Mouse (Mus musculus) hindbrain, embryonic 13.5 days (tissue): ENCODE data around the gene Lsamp. TPM values are rescaled to one million over a fixed set of nuclear protein-coding genes. Genes with fewer than 3 reads are reported as not detected.

Experiments used
- ATAC-seq: fragments of 200-750 bp; cut with Nextera tagmentation; 2 replicates; pipeline ENCODE4 v1.8.0; 2017; ENCODE audit warnings: moderate TSS enrichment; ENCODE audit not compliant: low FRiP score
- H3K27ac ChIP-seq: fragments of 300-500 bp; sonication (generic); 2 replicates; pipeline ENCODE4 v1.5.1; 2015; ENCODE audit warnings: inconsistent platforms, mild to moderate bottlenecking, moderate library complexity
- H3K27me3 ChIP-seq: fragments of 300-500 bp; sonication (generic); 2 replicates; pipeline ENCODE4 v1.6.1; 2015; ENCODE audit warnings: mild to moderate bottlenecking, inconsistent platforms
- H3K36me3 ChIP-seq: fragments of 300-500 bp; sonication (generic); 2 replicates; pipeline ENCODE4 v1.6.1; 2015; ENCODE audit warnings: mild to moderate bottlenecking, inconsistent platforms
- H3K4me1 ChIP-seq: fragments of 300-500 bp; sonication (generic); replicated peaks from 2 replicates; pipeline ENCODE4 v1.6.1; 2015; ENCODE audit warnings: inconsistent platforms
- H3K4me2 ChIP-seq: fragments of 300-500 bp; sonication (generic); 2 replicates; pipeline ENCODE4 v1.6.1; 2015; ENCODE audit warnings: inconsistent platforms, mild to moderate bottlenecking, moderate library complexity
- H3K4me3 ChIP-seq: fragments of 300-500 bp; sonication (generic); 2 replicates; pipeline ENCODE4 v1.5.1; 2015; ENCODE audit warnings: mild to moderate bottlenecking, inconsistent platforms
- H3K9ac ChIP-seq: fragments of 300-500 bp; sonication (generic); 2 replicates; pipeline ENCODE4 v1.6.1; 2015; ENCODE audit warnings: mild to moderate bottlenecking, inconsistent platforms
- H3K9me3 ChIP-seq: fragments of 300-500 bp; sonication (generic); 2 replicates; pipeline ENCODE4 v1.6.1; 2016; ENCODE audit warnings: inconsistent platforms
- WGBS: fragments of 180-500 bp; shearing (Covaris S2); methylation state at CpG from one replicate; pipeline ENCODE4 v1.1.7; 2015; 5-methylcytosine and 5-hydroxymethylcytosine counted together
- polyA plus RNA-seq: library from polyadenylated mRNA; unstranded; fragments of >200 nt; fragmentation: Nextera tagmentation; extraction: Ambion mirVana; gene quantifications from 2 replicates; pipeline ENCODE4 v1.2.1, GENCODE M21; 2015

The Lsamp gene
- polyA plus RNA-seq, 1 experiment from 2014 or later = 59.0 TPM

DNA sequence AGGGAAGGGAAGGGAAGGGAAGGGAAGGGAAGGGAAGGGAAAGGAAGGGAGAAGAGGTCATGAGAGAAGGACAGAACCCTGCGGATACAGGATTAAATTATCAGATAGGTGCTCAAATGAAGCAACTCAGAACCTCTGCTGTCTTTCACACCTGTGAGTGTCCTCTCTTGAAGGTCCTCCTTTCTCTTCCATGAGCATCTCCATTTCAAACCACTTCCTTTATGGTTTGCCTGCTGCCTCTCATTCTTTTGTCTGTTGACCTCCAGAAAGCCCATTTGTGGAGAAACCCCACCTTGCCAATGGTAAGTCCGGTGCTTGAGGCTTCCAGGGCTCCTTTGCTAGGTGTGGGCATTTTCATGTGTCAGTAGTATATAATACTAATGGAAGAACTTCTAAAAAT, 2141.9 kb downstream of the Lsamp start:
- no peak overlapping the region for H3K27ac ChIP-seq
- no peaks in the 10 kb centered on the region for H3K36me3 ChIP-seq
- H3K4me1 ChIP-seq = peaks cover 4% of the 10 kb centered on the region; the same call in 1 of the 2 replicates
- no peaks in the 10 kb centered on the region for H3K9me3 ChIP-seq
- no peak for ATAC-seq
- no peaks in the 10 kb centered on the region for H3K27me3 ChIP-seq
- WGBS = 82% methylated on average over 2 of the region's 2 CpGs
- no peak overlapping the region for H3K4me2 ChIP-seq
- H3K4me3 ChIP-seq = no peak overlapping the region
- no peak overlapping the region for H3K9ac ChIP-seq

GRCm38 (mm10) chr16:42147164-42147563, 2163.0 kb downstream of the Lsamp start:
- no peaks in the 10 kb centered on the region for H3K36me3 ChIP-seq
- H3K9ac ChIP-seq = no peak overlapping the region
- no peaks in the 10 kb centered on the region for H3K9me3 ChIP-seq
- ATAC-seq = 0 out of 2 replicates have a peak, but pooled peaks have one; percentile 28
- no peak overlapping the region for H3K4me2 ChIP-seq
- H3K4me1 ChIP-seq = peaks cover 8% of the 10 kb centered on the region; the same call in 1 of the 2 replicates
- WGBS = 38% methylated on average over 6 of the region's 6 CpGs
- no peak overlapping the region for H3K4me3 ChIP-seq
- H3K27ac ChIP-seq = no peak overlapping the region
- H3K27me3 ChIP-seq = no peaks in the 10 kb centered on the region

DNA sequence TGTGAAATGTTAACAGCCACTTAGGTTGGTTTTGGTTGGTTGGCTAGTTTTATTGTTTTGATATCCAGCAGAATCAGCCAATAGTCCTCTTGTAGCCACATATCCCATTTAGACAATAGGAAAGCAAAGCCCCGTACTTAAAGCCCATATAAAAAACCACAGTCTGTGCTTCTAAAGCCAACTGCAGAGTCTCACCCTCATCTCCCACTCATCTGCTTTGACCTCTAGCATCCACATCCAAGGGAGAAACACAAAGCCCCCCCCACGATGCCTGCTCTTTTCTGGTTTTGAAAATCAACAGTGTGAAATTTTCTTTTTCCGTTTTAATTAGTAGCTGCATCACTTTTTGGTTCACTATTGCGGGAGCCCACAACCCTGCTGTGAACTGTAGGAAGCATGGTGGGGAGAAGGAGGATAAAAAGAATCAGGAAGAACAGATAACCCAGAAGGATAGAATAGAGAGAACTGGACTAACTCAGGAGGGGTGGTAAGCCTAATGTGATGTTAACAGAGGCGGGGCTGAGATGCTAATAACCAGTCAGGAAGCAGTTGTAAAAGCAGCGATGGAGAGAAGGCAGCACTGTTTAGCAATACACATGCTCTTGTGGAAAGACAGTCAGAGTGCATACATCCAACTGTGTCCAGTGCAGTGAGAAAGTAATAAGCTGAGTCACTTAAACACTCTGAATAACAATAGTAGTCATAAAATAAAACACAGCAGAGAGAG, 2165.2 kb downstream of the Lsamp start:
- H3K27ac ChIP-seq = no peak overlapping the region
- H3K9me3 ChIP-seq = no peaks in the 10 kb centered on the region
- no peak overlapping the region for H3K4me2 ChIP-seq
- peaks cover 11% of the 10 kb centered on the region; the same call in 1 of the 2 replicates for H3K4me1 ChIP-seq
- no peak overlapping the region for H3K4me3 ChIP-seq
- no peak for ATAC-seq
- no peaks in the 10 kb centered on the region for H3K27me3 ChIP-seq
- 29% methylated on average over 6 of the region's 6 CpGs for WGBS
- no peak overlapping the region for H3K9ac ChIP-seq
- H3K36me3 ChIP-seq = no peaks in the 10 kb centered on the region

DNA sequence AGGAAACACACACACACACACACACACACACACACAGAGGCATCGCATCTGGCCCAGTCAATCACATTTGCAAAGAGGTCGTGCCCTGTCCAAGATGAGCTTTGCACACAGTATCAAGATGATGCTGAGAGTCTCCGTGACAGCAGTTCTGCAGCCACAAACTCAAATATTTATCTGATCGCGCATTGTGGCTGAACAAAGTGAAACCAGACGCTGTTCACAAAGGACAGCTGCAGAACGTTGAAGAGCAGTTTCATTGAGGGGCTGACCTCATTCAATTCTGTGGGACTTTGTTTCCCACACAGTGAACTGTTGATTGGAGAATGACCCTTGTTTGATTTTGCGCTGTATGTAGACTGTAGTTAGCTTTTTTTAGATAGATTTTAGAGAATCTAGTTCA, 2168.5 kb downstream of the Lsamp start:
- Histone ChIP-seq H3K9ac (no peak overlapping the region), H3K27me3 (no peaks in the 10 kb centered on the region), H3K4me2 (no peak overlapping the region), H3K4me1 (peaks cover 8% of the 10 kb centered on the region; the same call in 1 of the 2 replicates), H3K9me3 (no peaks in the 10 kb centered on the region), H3K36me3 (no peaks in the 10 kb centered on the region), H3K27ac (no peak overlapping the region), H3K4me3 (no peak overlapping the region)
- ATAC-seq = no peak
- 42% methylated on average over 8 of the region's 8 CpGs for WGBS

DNA sequence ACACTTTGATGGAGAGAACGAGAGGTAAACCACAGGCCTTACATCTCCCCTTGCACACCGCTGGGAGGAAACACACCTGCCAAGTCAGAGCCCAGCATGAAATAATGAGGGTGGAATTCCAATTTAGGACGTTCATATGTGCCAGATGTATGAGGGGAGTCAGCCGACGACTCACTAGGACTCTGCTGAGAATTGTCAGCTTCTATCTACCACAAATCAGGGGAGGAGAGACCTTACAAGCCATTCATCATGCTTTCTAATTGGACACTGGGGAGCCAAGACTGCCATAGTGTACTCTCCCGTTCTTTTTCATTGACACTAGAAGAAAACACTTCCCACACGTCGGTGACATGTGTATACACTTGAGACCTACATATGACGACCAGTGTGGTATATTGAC, 2173.7 kb downstream of the Lsamp start:
- Histone ChIP-seq H3K36me3 (no peaks in the 10 kb centered on the region), H3K4me3 (no peak overlapping the region), H3K9me3 (no peaks in the 10 kb centered on the region), H3K4me1 (0 out of 2 replicates have a peak, but pooled peaks cover 4% of the 10 kb centered on the region), H3K27me3 (no peaks in the 10 kb centered on the region), H3K27ac (no peak overlapping the region), H3K9ac (no peak overlapping the region), H3K4me2 (no peak overlapping the region)
- WGBS = 55% methylated on average over 9 of the region's 9 CpGs
- 0 out of 2 replicates have a peak, but pooled peaks have one; percentile 54 for ATAC-seq

- Histone ChIP-seq H3K9me3 (no peaks in the 10 kb centered on the region), H3K9ac (no peak overlapping the region), H3K4me2 (no peak overlapping the region), H3K4me3 (no peak overlapping the region), H3K27ac (no peak overlapping the region), H3K27me3 (no peaks in the 10 kb centered on the region), H3K36me3 (no peaks in the 10 kb centered on the region), H3K4me1 (no peaks in the 10 kb centered on the region)
- ATAC-seq = peak; percentile 73
These were observed 2180.8 kb downstream of the Lsamp start for GRCm38 (mm10) chr16:42164941-42165340.

DNA sequence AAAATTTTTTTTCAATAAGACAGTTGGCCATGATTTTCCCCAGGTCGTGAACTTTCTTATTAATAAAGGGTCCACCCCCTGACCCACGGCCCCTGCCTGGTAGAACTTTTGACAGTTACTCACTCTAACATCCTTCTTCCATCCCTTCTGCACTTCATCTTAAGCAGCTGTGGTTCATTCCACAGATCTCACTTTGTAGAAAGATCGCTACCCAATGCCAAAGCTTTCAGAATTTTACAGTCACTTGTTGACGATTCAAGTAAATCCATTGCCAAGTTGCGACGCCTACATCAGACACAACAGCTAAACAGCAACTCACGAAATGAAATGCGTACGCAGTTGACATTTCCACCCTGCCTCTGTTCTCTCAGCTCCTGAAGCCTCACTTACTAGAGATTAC, 2184.1 kb downstream of the Lsamp start:
- no peaks in the 10 kb centered on the region for H3K27me3 ChIP-seq
- no peaks in the 10 kb centered on the region for H3K4me1 ChIP-seq
- 93% methylated on average over 9 of the region's 9 CpGs for WGBS
- H3K27ac ChIP-seq = no peak overlapping the region
- no peak overlapping the region for H3K4me3 ChIP-seq
- no peak for ATAC-seq
- no peak overlapping the region for H3K4me2 ChIP-seq
- no peaks in the 10 kb centered on the region for H3K9me3 ChIP-seq
- H3K36me3 ChIP-seq = no peaks in the 10 kb centered on the region
- H3K9ac ChIP-seq = no peak overlapping the region

GRCm38 (mm10) chr16:42169447-42170140, 2185.4 kb downstream of the Lsamp start:
- no peak; the same call in 1 of the 2 replicates for ATAC-seq
- Histone ChIP-seq H3K9ac (no peak overlapping the region), H3K36me3 (no peaks in the 10 kb centered on the region), H3K4me3 (no peak overlapping the region), H3K4me1 (no peaks in the 10 kb centered on the region), H3K9me3 (no peaks in the 10 kb centered on the region), H3K4me2 (no peak overlapping the region), H3K27me3 (no peaks in the 10 kb centered on the region), H3K27ac (no peak overlapping the region)
- WGBS = 24% methylated on average over 8 of the region's 8 CpGs

DNA sequence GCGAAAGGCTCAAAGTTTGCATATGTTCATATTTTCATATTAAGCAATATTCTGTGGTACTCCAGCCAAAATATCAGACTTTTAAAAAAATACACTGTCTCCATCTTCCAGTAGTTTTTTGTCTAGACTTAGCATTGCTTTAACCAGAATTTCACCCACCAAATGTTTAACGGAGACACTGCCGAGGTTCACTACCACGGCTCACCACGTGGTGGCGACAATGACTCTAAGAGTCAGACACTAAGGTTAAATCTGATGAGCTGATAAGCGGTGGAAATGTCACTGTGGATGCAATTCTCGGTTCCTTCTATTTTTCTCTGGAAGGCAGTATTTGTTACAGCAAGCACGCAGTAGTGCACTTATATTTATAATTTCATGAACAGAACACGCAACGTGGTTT, 2188.3 kb downstream of the Lsamp start:
- no peak overlapping the region for H3K27ac ChIP-seq
- H3K9me3 ChIP-seq = no peaks in the 10 kb centered on the region
- no peaks in the 10 kb centered on the region for H3K36me3 ChIP-seq
- ATAC-seq = 0 out of 2 replicates have a peak, but pooled peaks have one; percentile 31
- no peak overlapping the region for H3K9ac ChIP-seq
- WGBS = 26% methylated on average over 11 of the region's 11 CpGs
- H3K4me1 ChIP-seq = no peaks in the 10 kb centered on the region
- H3K27me3 ChIP-seq = no peaks in the 10 kb centered on the region
- no peak overlapping the region for H3K4me3 ChIP-seq
- H3K4me2 ChIP-seq = no peak overlapping the region

- ATAC-seq = no peak
- H3K4me2 ChIP-seq = no peak overlapping the region
- H3K9me3 ChIP-seq = no peaks in the 10 kb centered on the region
- H3K27ac ChIP-seq = no peak overlapping the region
- H3K4me1 ChIP-seq = no peaks in the 10 kb centered on the region
- H3K9ac ChIP-seq = no peak overlapping the region
- H3K4me3 ChIP-seq = no peak overlapping the region
- H3K36me3 ChIP-seq = no peaks in the 10 kb centered on the region
- 76% methylated on average over 3 of the region's 3 CpGs for WGBS
- no peaks in the 10 kb centered on the region for H3K27me3 ChIP-seq
These were observed 2194.7 kb downstream of the Lsamp start for GRCm38 (mm10) chr16:42178866-42179265.

GRCm38 (mm10) chr16:42180025-42180424, 2195.9 kb downstream of the Lsamp start:
- 87% methylated on average over 6 of the region's 6 CpGs for WGBS
- Histone ChIP-seq H3K27ac (no peak overlapping the region), H3K4me3 (no peak overlapping the region), H3K9ac (no peak overlapping the region), H3K9me3 (no peaks in the 10 kb centered on the region), H3K27me3 (no peaks in the 10 kb centered on the region), H3K4me1 (no peaks in the 10 kb centered on the region), H3K4me2 (no peak overlapping the region), H3K36me3 (no peaks in the 10 kb centered on the region)
- ATAC-seq = no peak

- H3K4me3 ChIP-seq = no peak overlapping the region
- H3K36me3 ChIP-seq = no peaks in the 10 kb centered on the region
- H3K27me3 ChIP-seq = no peaks in the 10 kb centered on the region
- no peak for ATAC-seq
- H3K27ac ChIP-seq = no peak overlapping the region
- H3K9me3 ChIP-seq = no peaks in the 10 kb centered on the region
- WGBS = 94% methylated on average over 11 of the region's 11 CpGs
- H3K4me2 ChIP-seq = no peak overlapping the region
- no peak overlapping the region for H3K9ac ChIP-seq
- no peaks in the 10 kb centered on the region for H3K4me1 ChIP-seq
These were observed 2196.3 kb downstream of the Lsamp start for GRCm38 (mm10) chr16:42180473-42180872.
